Mouse (Mus musculus) lung, postnatal 0 days (tissue): ENCODE results near the gene Zfp963. TPM values are rescaled to one million over a fixed set of nuclear protein-coding genes. Genes with fewer than 3 reads are reported as not detected.
A peak's percentile ranks its signal among the peaks of the same experiment; 100 is the strongest.

Source experiments
- ATAC-seq: fragments of 200-750 bp; cut with Nextera tagmentation; 2 replicates; pipeline ENCODE4 v1.8.0; 2017; ENCODE audit warnings: moderate library complexity
- DNase-seq: peaks from one replicate; pipeline ENCODE4 v3.0.0-alpha.2; 2016; ENCODE audit warnings: low spot score
- H3K27ac ChIP-seq: fragments of 300-500 bp; sonication (generic); 2 replicates; pipeline ENCODE4 v1.5.1; 2014; ENCODE audit warnings: antibody characterized with exemption, mild to moderate bottlenecking, low read length, mixed read lengths
- H3K27me3 ChIP-seq: fragments of 300-500 bp; sonication (generic); replicated peaks from 2 replicates; pipeline ENCODE4 v1.6.1; 2014; ENCODE audit warnings: low read length, mixed read lengths; ENCODE audit not compliant: insufficient read depth
- H3K36me3 ChIP-seq: fragments of 300-500 bp; sonication (generic); 2 replicates; pipeline ENCODE4 v1.6.1; 2014; ENCODE audit warnings: low read length, mixed read lengths; ENCODE audit not compliant: insufficient read depth
- H3K4me1 ChIP-seq: fragments of 300-500 bp; sonication (generic); 2 replicates; pipeline ENCODE4 v1.6.1; 2014; ENCODE audit warnings: antibody characterized with exemption, low read depth, low read length, mixed read lengths; ENCODE audit not compliant: insufficient read depth
- H3K4me2 ChIP-seq: fragments of 300-500 bp; sonication (generic); replicated peaks from 2 replicates; pipeline ENCODE4 v1.6.1; 2014; ENCODE audit warnings: low read depth, mild to moderate bottlenecking, low read length, moderate library complexity, mixed read lengths
- H3K4me3 ChIP-seq: fragments of 300-500 bp; sonication (generic); 2 replicates; pipeline ENCODE4 v1.5.1; 2014; ENCODE audit warnings: low read depth, low read length
- H3K9ac ChIP-seq: fragments of 300-500 bp; sonication (generic); replicated peaks from 2 replicates; pipeline ENCODE4 v1.6.1; 2014; ENCODE audit warnings: low read depth, mild to moderate bottlenecking
- H3K9me3 ChIP-seq: fragments of 300-500 bp; sonication (generic); 2 replicates; pipeline ENCODE4 v1.6.1; 2016; ENCODE audit warnings: low read length, mixed read lengths
- CTCF ChIP-seq: IDR thresholded peaks from 2 replicates; pipeline ENCODE4 v1.5.1; 2016; ENCODE audit warnings: antibody characterized with exemption, mild to moderate bottlenecking
- EP300 ChIP-seq: IDR thresholded peaks from 2 replicates; pipeline ENCODE4 v1.6.1; 2016; ENCODE audit warnings: antibody characterized with exemption, mild to moderate bottlenecking, control low read depth
- WGBS: fragments of 180-500 bp; shearing (Covaris S2); extraction: QIAGEN DNeasy Blood & Tissue Kit; methylation state at CpG from one replicate; pipeline ENCODE4 v1.1.7; 2014; 5-methylcytosine and 5-hydroxymethylcytosine counted together
- polyA plus RNA-seq: library from polyadenylated mRNA; unstranded; fragments of >200 nt; fragmentation: Nextera tagmentation; extraction: Ambion mirVana; gene quantifications from 2 replicates; pipeline ENCODE4 v1.2.1, GENCODE M21; 2015

Zfp963 gene
- polyA plus RNA-seq, 1 experiment from 2014 or later: 7.1 TPM

DNA sequence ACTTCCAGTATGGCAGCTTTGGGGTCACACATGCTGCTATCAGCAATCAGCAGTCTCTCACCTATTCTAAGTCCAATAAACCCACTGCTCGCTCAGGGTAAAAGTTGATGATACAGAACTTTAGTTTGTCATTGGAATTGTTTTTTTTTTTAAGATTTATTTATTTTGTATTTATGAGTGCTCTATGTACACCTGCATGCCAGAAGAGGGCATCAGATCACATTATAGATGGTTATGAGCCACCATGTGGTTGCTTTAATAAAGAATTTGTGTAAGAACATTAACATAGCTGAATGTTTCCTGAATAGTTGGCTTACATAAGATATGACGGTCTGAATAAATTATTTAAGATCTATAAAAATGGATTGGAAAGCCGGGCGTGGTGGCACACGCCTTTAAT, 8.5 kb upstream of the Zfp963 start:
- Histone ChIP-seq H3K36me3 (no peaks in the 10 kb centered on the region), H3K27me3 (no peaks in the 10 kb centered on the region), H3K27ac (no peak overlapping the region), H3K4me3 (no peak overlapping the region), H3K9me3 (no peaks in the 10 kb centered on the region), H3K4me2 (no peak overlapping the region), H3K9ac (no peak overlapping the region), H3K4me1 (no peaks in the 10 kb centered on the region)
- DNase-seq: no peak
- ATAC-seq: no peak
- WGBS: 96% methylated on average over 5 of the region's 5 CpGs
- TF ChIP-seq CTCF: peak; percentile 16; the same call in 1 of the 2 replicates
- no peak for TF ChIP-seq EP300

DNA sequence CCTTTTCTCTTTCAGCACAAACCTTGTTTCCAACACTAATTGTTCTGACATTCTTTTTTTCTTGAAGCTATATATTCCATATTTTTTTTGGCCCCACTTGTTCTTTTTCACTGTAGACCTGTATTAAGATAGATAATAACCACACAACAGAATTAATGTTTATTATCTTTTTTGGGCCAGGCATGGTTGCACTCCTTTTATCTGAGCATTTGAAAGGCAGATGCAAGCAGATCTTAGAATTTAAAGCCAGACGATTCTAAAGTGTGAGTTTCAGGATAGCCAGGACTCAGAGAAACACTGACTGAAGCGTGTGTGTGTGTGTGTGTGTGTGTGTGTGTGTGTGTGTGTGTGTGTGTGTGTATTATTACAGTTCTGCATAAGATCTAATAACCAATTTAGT, 2.7 kb upstream of the Zfp963 start:
- no peak for TF ChIP-seq EP300
- no peak for TF ChIP-seq CTCF
- Histone ChIP-seq H3K27me3 (no peaks in the 10 kb centered on the region), H3K4me1 (peaks cover 7% of the 10 kb centered on the region; the same call in 1 of the 2 replicates), H3K27ac (no peak overlapping the region), H3K4me3 (no peak overlapping the region), H3K4me2 (no peak overlapping the region), H3K9ac (no peak overlapping the region), H3K36me3 (no peaks in the 10 kb centered on the region), H3K9me3 (no peaks in the 10 kb centered on the region)
- ATAC-seq: no peak
- 85% methylated on average over 2 of the region's 2 CpGs for WGBS
- no peak for DNase-seq

GRCm38 (mm10) chr8:69741231-69741630, 8.5 kb downstream of the Zfp963 start:
- Histone ChIP-seq H3K4me2 (no peak overlapping the region), H3K9me3 (no peaks in the 10 kb centered on the region), H3K27me3 (no peaks in the 10 kb centered on the region), H3K4me3 (no peak overlapping the region), H3K36me3 (no peaks in the 10 kb centered on the region), H3K27ac (no peak overlapping the region), H3K4me1 (no peaks in the 10 kb centered on the region), H3K9ac (no peak overlapping the region)
- WGBS: 80% methylated on average over 2 of the region's 2 CpGs
- ATAC-seq: no peak
- TF ChIP-seq CTCF (no peak), EP300 (no peak)
- DNase-seq: no peak

GRCm38 (mm10) chr8:69740763-69741162, 9.0 kb downstream of the Zfp963 start:
- Histone ChIP-seq H3K27ac (no peak overlapping the region), H3K4me3 (no peak overlapping the region), H3K4me2 (no peak overlapping the region), H3K27me3 (no peaks in the 10 kb centered on the region), H3K4me1 (no peaks in the 10 kb centered on the region), H3K36me3 (no peaks in the 10 kb centered on the region), H3K9ac (no peak overlapping the region), H3K9me3 (no peaks in the 10 kb centered on the region)
- TF ChIP-seq CTCF: no peak
- TF ChIP-seq EP300: no peak
- ATAC-seq (no peak), DNase-seq (no peak)
- 84% methylated on average over 6 of the region's 6 CpGs for whole genome bisulfite sequencing

GRCm38 (mm10) chr8:69735495-69735894, 14.3 kb downstream of the Zfp963 start:
- no peaks in the 10 kb centered on the region for H3K9me3 ChIP-seq
- H3K27me3 ChIP-seq: no peaks in the 10 kb centered on the region
- 68% methylated on average over 1 of the region's 1 CpGs for WGBS
- no peak for ATAC-seq
- H3K36me3 ChIP-seq: no peaks in the 10 kb centered on the region
- DNase-seq: no peak
- H3K4me2 ChIP-seq: no peak overlapping the region
- H3K4me1 ChIP-seq: no peaks in the 10 kb centered on the region
- no peak overlapping the region for H3K9ac ChIP-seq
- TF ChIP-seq CTCF: no peak
- H3K4me3 ChIP-seq: no peak overlapping the region
- no peak overlapping the region for H3K27ac ChIP-seq

DNA sequence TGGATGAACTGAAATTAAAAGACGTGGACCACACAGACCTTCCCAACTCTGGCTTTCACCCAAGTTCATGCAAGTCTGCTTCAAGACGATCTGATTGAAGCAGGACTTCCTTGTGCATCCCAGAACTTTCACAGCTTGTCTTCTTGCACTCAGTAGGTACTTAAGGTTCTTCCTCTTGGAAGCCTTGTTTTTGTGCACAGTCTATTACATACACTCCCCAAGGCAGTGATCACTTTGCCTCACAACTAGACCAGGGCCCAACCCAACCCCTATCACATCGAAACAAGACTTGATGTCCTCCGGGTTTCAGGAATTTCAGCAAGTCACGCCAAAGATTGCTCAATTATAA, 32.6 kb downstream of the Zfp963 start:
- H3K27me3 ChIP-seq: no peaks in the 10 kb centered on the region
- peak overlapping the region; percentile 54 for H3K4me2 ChIP-seq
- 35% methylated on average over 5 of the region's 5 CpGs for WGBS
- no peaks in the 10 kb centered on the region for H3K9me3 ChIP-seq
- H3K4me1 ChIP-seq: peaks cover 8% of the 10 kb centered on the region; the same call in 1 of the 2 replicates
- H3K9ac ChIP-seq: no peak overlapping the region
- no peaks in the 10 kb centered on the region for H3K36me3 ChIP-seq
- 0 out of 2 replicates have a peak overlapping the region, but pooled peaks have one; percentile 14 for H3K27ac ChIP-seq
- H3K4me3 ChIP-seq: peak overlapping the region; percentile 30
- peak; percentile 0 for ATAC-seq
- TF ChIP-seq CTCF: no peak
- no peak for TF ChIP-seq EP300
- DNase-seq: no peak
